Mouse (Mus musculus) intestine, embryonic 16.5 days (tissue): ENCODE data around the gene Mlh1. TPM values are rescaled to one million over a fixed set of nuclear protein-coding genes. Genes with fewer than 3 reads are reported as not detected.

Experiments used
- ATAC-seq: fragments of 200-750 bp; cut with Nextera tagmentation; 2 replicates; pipeline ENCODE4 v1.8.0; 2017; ENCODE audit warnings: moderate TSS enrichment, moderate library complexity
- H3K27ac ChIP-seq: fragments of 300-500 bp; sonication (generic); 2 replicates; pipeline ENCODE4 v1.5.1; 2014; ENCODE audit warnings: mild to moderate bottlenecking, low read length
- H3K27me3 ChIP-seq: fragments of 300-500 bp; sonication (generic); replicated peaks from 2 replicates; pipeline ENCODE4 v1.6.1; 2014; ENCODE audit warnings: low read length, control low read depth, mixed read lengths; ENCODE audit not compliant: control insufficient read depth, insufficient read depth
- H3K36me3 ChIP-seq: fragments of 300-500 bp; sonication (generic); 2 replicates; pipeline ENCODE4 v1.6.1; 2014; ENCODE audit warnings: low read length, control low read depth; ENCODE audit not compliant: control insufficient read depth, insufficient read depth
- H3K4me1 ChIP-seq: fragments of 300-500 bp; sonication (generic); 2 replicates; pipeline ENCODE4 v1.6.1; 2014; ENCODE audit warnings: low read length, control low read depth, mixed read lengths; ENCODE audit not compliant: control insufficient read depth, insufficient read depth
- H3K4me2 ChIP-seq: fragments of 300-500 bp; sonication (generic); 2 replicates; pipeline ENCODE4 v1.6.1; 2014; ENCODE audit warnings: low read depth, low read length, control low read depth
- H3K4me3 ChIP-seq: fragments of 300-500 bp; sonication (generic); 2 replicates; pipeline ENCODE4 v1.5.1; 2014; ENCODE audit warnings: mild to moderate bottlenecking, low read length
- H3K9ac ChIP-seq: fragments of 300-500 bp; sonication (generic); 2 replicates; pipeline ENCODE4 v1.6.1; 2014; ENCODE audit warnings: low read depth, low read length
- H3K9me3 ChIP-seq: fragments of 300-500 bp; sonication (generic); 2 replicates; pipeline ENCODE4 v1.6.1; 2016; ENCODE audit warnings: low read length, control low read depth; ENCODE audit not compliant: control insufficient read depth
- WGBS: fragments of 180-500 bp; shearing (Covaris S2); extraction: QIAGEN DNeasy Blood & Tissue Kit; methylation state at CpG from one replicate; pipeline ENCODE4 v1.1.7; 2014; 5-methylcytosine and 5-hydroxymethylcytosine counted together
- polyA plus RNA-seq: library from polyadenylated mRNA; unstranded; fragments of >200 nt; fragmentation: Nextera tagmentation; extraction: Ambion mirVana; gene quantifications from 2 replicates; pipeline ENCODE4 v1.2.1, GENCODE M21; 2015

Mlh1 gene
- 41.7 and 43.3 TPM in 2 replicates for polyA plus RNA-seq

DNA sequence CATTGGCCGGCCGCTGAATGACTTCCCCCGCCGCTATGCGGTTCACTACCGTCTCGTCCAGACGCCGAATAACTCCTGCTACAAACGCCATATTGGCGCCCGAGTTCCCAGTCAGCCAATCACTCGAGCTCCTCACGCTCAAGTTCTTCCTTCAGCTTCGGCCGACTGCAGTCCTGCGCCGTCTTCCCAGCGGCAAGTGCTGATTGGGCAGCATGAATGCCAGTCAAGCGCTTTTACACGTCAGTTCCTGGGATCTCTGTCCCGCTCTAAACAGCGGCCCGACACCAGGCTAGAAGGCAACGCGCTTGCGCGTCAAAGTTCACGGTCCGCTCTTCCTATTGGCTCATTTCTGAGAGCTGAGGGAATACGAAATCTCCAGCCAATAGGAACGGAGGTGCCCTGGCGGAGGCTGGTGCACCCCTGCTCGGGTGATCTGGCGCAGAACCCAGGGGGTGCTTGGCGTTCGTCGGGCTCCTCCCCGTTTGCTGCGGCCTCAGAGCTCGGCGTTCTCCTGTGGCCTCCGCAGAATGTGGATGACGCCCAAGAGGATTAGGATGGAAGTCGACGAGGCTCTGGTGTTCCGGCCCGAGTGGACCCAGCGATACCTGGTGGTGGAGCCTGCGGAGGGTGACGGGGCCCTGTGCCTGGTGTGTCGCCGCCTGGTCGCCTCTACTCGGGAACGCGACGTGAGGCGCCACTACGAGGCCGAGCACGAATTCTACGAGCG is at the start of gene Mlh1, which contains the start of gene Epm2aip1:
Gene Mlh1, minus strand, starts transcription at position 358 of the 727 bp plus-strand sequence.
Gene Epm2aip1, plus strand, starts transcription at position 496 of the 727 bp plus-strand sequence.
- peak; percentile 99 for ATAC-seq

DNA sequence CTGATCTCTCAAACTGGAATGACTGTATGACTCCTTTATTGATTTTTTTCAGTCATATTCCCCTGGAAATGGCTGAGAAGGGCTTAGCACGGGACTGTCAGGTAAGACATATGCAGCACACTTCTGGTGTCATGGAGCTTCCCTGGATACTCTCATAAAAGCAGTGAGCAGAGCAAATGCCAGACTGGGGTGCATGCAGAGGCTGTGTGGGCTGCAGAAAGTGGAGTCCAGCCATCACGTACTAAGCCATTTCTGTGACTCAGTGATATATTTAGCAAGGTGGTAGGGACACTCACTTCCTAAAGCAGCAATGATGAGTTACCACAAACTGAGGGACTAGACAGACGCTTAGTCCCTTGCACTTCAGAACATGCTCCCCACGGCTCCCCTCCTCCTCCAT is 49.3 kb upstream of the Mlh1 start:
- H3K4me2 ChIP-seq = no peak overlapping the region
- H3K27ac ChIP-seq = no peak overlapping the region
- no peaks in the 10 kb centered on the region for H3K9me3 ChIP-seq
- H3K36me3 ChIP-seq = no peaks in the 10 kb centered on the region
- WGBS = 79% methylated on average over 4 of the region's 4 CpGs
- no peak for ATAC-seq
- no peaks in the 10 kb centered on the region for H3K4me1 ChIP-seq
- H3K4me3 ChIP-seq = no peak overlapping the region
- H3K27me3 ChIP-seq = no peaks in the 10 kb centered on the region
- H3K9ac ChIP-seq = no peak overlapping the region

More for the DNA sequence above, at the start of gene Mlh1, which contains the start of gene Epm2aip1:
- no peaks in the 10 kb centered on the region for H3K36me3 ChIP-seq
- peaks cover 20% of the 10 kb centered on the region for H3K4me1 ChIP-seq
- peak within 1 kb of the TSS; percentile 93 for H3K4me3 ChIP-seq
- H3K27me3 ChIP-seq = no peaks in the 10 kb centered on the region
- H3K27ac ChIP-seq = peak within 1 kb of the TSS; percentile 98
- peak within 1 kb of the TSS; percentile 69 for H3K4me2 ChIP-seq
- H3K9me3 ChIP-seq = no peaks in the 10 kb centered on the region
- under 1% methylated on average over 64 of the region's 64 CpGs for WGBS
- peak within 1 kb of the TSS; percentile 97 for H3K9ac ChIP-seq

DNA sequence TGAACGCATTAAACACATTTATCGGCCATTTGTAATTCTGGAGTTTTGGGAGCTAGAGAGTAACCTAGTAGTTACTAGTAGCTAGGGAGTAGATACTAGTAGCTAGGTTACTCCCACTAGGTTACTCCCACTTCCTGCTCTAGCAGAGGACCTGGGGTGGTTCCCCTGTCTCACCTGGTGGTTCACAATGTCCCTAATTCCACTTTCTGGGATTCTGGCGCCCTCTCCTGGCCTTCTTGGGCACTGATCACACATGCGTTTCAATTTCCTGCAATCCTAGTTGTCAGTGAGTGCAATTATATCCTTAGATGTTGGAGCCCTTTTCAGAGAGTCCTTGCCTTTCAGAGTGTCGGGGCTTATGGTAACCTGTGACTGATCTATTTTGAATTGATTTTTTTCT is 42.6 kb upstream of the Mlh1 start:
- ATAC-seq = no peak
- Histone ChIP-seq H3K4me2 (no peak overlapping the region), H3K9me3 (no peaks in the 10 kb centered on the region), H3K27ac (no peak overlapping the region), H3K9ac (no peak overlapping the region), H3K27me3 (peaks cover 28% of the 10 kb centered on the region), H3K4me1 (peaks cover 11% of the 10 kb centered on the region), H3K36me3 (no peaks in the 10 kb centered on the region), H3K4me3 (no peak overlapping the region)
- WGBS = 36% methylated on average over 5 of the region's 5 CpGs

DNA sequence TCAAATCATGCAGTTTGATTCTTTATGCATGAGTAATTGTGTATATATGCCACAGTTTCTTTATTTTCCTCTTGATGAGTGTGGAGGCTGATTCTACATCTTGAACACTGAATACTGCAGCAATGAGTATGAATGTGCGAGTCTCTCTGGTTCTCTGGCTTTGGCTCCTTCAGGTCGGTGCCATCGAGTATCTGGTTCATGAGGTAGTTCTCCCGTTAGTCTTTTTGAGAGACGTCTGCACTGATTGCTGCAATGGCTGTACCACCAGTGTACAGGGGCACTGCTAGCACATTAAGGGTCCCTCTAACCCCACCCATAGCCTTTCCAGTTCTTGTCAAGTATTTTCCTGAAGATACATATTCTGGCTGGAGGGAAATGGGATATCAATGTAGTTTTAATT is 42.2 kb upstream of the Mlh1 start:
- peaks cover 11% of the 10 kb centered on the region for H3K4me1 ChIP-seq
- H3K27ac ChIP-seq = no peak overlapping the region
- H3K9ac ChIP-seq = no peak overlapping the region
- H3K27me3 ChIP-seq = peaks cover 28% of the 10 kb centered on the region
- H3K4me2 ChIP-seq = no peak overlapping the region
- H3K9me3 ChIP-seq = no peaks in the 10 kb centered on the region
- no peaks in the 10 kb centered on the region for H3K36me3 ChIP-seq
- H3K4me3 ChIP-seq = no peak overlapping the region
- no peak for ATAC-seq
- WGBS = 31% methylated on average over 5 of the region's 5 CpGs

DNA sequence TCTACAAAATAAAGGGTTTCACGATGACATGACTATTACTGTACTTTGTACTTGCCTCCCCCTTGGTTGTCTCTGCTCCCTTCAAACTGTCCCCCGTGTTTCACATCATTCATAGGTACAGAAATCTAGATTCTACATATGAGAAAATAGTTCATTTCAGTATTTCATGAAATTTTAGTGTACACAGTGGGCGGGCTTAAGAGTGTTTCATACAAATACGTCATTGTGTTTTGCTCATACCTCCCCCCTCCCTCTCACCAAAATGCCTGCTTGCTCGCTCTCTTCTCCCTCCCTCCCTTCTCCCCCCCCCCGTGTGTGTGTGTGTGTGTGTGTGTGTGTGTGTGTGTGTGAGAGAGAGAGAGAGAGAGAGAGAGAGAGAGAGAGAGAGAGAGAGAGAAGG is 41.7 kb upstream of the Mlh1 start:
- H3K27me3 ChIP-seq = peaks cover 28% of the 10 kb centered on the region
- H3K27ac ChIP-seq = no peak overlapping the region
- no peaks in the 10 kb centered on the region for H3K36me3 ChIP-seq
- H3K4me2 ChIP-seq = no peak overlapping the region
- no peak overlapping the region for H3K4me3 ChIP-seq
- H3K9ac ChIP-seq = no peak overlapping the region
- H3K4me1 ChIP-seq = peaks cover 11% of the 10 kb centered on the region
- no peak for ATAC-seq
- no peaks in the 10 kb centered on the region for H3K9me3 ChIP-seq
- WGBS = 16% methylated on average over 6 of the region's 6 CpGs

DNA sequence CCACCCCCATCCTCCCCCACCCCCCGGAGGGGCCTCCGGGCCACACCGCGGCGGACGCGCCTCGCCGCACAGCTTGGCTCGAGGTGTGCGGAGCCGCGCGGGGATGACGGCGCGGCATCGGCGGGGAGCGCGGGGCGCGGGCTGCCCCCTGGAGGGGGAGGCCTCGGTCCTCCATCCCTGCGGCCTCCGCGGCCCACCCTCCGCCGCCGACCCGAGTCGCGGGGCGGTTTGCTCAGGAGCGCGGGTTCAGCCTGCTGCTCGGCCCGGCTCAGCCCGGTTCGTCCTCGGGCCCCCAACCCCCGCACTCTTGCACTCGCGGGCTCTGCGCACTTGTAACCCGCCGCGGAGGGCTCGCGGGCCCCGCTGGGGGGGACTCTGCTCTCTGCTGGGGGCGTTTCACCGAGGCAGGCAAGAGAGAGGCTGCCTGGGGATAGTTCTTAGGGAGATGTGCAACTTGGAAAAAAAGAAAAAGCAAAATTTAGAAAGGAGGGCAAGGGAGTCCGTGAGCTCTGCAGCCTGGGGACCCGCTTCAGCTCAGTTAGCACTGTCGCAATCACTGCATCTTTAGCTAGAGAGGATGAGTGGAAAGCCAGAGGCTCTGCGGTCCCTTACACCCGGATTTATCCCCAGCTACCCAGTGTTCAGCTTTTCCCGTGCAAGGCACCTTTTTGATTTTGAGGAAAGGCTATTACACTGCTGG is 41.0 kb upstream of the Mlh1 start:
- Histone ChIP-seq H3K27ac (no peak overlapping the region), H3K9ac (peak overlapping the region; percentile 20; the same call in 1 of the 2 replicates), H3K27me3 (peaks cover 28% of the 10 kb centered on the region), H3K4me2 (peak overlapping the region; percentile 88), H3K9me3 (no peaks in the 10 kb centered on the region), H3K36me3 (no peaks in the 10 kb centered on the region), H3K4me1 (peaks cover 11% of the 10 kb centered on the region), H3K4me3 (peak overlapping the region; percentile 49)
- under 1% methylated on average over 47 of the region's 59 CpGs for WGBS
- no peak for ATAC-seq

DNA sequence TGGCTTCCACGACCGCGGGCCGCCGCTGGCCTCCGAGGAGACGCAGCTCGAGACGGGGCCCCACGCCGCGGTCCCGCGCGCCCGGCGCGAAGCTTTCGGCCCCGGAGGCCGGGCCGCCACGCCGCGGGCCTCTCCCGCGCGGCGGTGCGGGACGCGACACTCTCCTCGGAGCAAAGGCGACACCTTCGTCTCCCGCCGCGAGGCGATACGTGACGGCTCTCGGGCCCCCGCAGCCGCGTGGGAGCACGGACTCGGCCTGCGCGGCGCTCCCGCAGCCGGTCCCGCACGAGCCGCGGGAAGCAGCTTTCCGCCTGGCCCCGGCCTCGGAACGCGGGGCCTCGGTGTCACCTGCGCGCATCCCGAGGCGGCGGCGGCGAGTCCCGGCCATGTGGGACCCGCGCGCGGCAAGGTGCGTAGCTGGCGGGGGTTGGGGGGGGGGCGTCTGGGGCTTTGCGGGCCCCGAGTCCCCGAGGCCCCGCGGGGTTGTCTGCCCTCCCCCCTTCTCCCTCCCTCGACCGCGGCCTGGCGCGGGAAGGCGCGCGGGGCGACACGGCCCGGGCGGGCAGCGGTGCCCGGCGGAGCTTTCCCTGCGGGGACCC is 40.4 kb upstream of the Mlh1 start:
- no peaks in the 10 kb centered on the region for H3K36me3 ChIP-seq
- H3K27me3 ChIP-seq = peaks cover 28% of the 10 kb centered on the region
- no peak overlapping the region for H3K27ac ChIP-seq
- peak; percentile 33; the same call in 1 of the 2 replicates for ATAC-seq
- H3K9ac ChIP-seq = peak overlapping the region; percentile 20; the same call in 1 of the 2 replicates
- 2% methylated on average over 89 of the region's 98 CpGs for WGBS
- H3K4me1 ChIP-seq = peaks cover 11% of the 10 kb centered on the region
- H3K4me2 ChIP-seq = peak overlapping the region; percentile 88
- no peaks in the 10 kb centered on the region for H3K9me3 ChIP-seq
- H3K4me3 ChIP-seq = peak overlapping the region; percentile 49

DNA sequence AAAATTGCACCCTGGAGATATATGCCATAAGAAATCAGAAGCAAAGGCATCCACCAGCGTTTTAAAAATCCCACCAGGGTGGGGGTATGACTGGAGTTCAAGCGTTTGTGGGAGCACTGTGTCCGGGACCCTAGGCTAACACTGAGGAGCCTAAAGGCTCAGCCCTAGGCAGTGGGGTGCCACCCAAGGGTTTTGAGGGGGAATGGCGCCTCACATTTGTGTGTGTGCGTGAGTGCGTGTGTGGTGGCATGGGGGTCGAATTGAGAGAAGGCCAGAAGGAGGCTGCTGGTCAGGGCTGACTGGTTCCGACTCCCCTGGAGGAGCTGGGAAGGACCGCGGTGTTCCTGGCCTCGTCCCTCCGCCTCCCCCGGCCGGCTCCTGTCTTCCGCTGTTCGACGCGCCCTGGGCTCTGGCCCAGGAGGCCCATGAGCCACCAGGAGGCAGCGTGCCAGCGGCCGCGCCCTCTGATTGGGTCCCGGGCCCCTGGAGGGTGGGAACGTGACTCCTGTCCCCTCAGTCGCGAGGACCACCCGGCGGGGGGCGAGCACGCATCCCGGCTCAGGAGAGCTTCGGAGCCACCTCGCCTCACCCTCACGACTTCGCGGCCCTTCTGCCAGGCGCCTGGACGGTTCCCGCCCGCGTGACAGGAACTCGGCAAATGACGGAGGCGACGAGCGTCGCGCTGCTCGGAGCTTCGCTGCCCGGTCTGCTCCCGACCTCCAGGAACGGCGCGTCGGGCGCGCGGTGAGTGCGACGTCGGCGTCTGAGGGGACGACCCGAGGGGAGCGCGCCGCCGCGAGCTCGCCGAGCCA is 39.6 kb upstream of the Mlh1 start, which contains the start of gene Trank1:
Gene Trank1, plus strand, starts transcription at position 709 of the 812 bp plus-strand sequence.
- H3K4me2 ChIP-seq = peak within 1 kb of the TSS; percentile 88
- no peak within 1 kb of the TSS for H3K27ac ChIP-seq
- peaks cover 11% of the 10 kb centered on the region for H3K4me1 ChIP-seq
- H3K36me3 ChIP-seq = no peaks in the 10 kb centered on the region
- 9% methylated on average over 71 of the region's 72 CpGs for WGBS
- H3K9ac ChIP-seq = peak within 1 kb of the TSS; percentile 20; the same call in 1 of the 2 replicates
- H3K27me3 ChIP-seq = peaks cover 28% of the 10 kb centered on the region
- ATAC-seq = peak; percentile 40; the same call in 1 of the 2 replicates
- H3K4me3 ChIP-seq = peak within 1 kb of the TSS; percentile 49
- no peaks in the 10 kb centered on the region for H3K9me3 ChIP-seq
